Mouse (Mus musculus) stomach, postnatal 0 days (tissue): ENCODE measurements around the gene Msrb3.

Experiments
- CTCF ChIP-seq: IDR thresholded peaks from 2 replicates; pipeline ENCODE4 v1.5.1; 2016; ENCODE audit warnings: antibody characterized with exemption, low read depth, mild to moderate bottlenecking, moderate library complexity
- EP300 ChIP-seq: optimal IDR thresholded peaks from 2 replicates; pipeline ENCODE3; 2016; ENCODE audit warnings: antibody characterized with exemption

DNA sequence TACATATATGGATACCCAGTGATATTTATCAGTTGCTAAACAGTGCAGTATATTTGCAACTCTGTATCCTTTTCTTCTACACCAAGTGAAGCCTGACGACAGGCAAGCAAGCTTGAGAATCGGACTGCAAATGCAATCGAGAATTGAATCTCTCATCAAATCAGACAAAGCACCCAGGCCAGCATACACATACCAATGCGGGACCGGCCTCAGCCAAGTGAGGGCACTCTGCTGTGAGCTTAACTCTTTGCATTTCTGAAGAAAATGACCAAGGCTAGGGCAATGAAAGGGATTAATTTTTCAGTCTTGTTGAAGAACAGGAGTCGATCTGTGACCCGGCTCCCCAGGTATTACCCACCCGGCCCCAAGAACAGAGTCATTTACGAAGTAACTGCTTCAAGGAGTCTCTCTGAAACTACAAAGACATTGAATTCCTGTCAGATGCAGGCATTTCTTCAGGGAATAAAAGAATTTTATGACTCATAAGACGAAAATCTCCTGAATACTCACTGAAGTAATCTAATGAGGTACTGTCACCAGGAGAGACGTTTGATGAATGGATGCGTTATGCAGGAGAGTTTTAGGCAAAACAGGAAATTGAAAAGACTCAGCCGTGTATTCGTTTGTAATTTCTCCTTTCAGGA lies 88.7 kb downstream of the Msrb3 start:
- no peak for TF ChIP-seq CTCF
- no peak for TF ChIP-seq EP300
